Mouse (Mus musculus): ENCODE data around the gene Egfr. TPM values are rescaled to one million over a fixed set of nuclear protein-coding genes. Genes with fewer than 3 reads are reported as not detected.

Egfr gene
- polyA plus RNA-seq, 1 experiment from 2014 or later = 9.2 TPM

DNA sequence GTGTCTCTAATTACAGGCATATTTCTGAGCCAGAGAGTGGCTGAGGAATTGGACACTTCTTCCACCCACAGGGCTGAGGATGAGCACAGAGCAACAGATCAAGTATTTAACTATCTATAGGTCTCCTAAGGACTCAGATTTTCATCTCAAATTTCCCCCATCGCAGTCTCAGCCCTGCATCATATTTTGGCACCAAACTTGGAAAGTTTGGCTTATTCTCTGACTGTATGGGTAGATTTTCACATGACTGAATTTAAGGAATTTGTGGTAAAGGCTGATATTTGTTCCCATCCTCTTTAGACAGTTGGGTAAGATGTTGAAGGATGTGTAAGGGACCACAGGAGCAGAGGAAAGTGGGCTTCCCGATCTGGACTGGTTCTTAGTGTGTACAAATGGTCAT is 145.7 kb downstream of the Egfr start:
- DNase-seq (no peak), ATAC-seq (ENCODE audit: insufficient read depth) (no peak)
- peaks cover 13% of the 10 kb centered on the region for H3K36me3 ChIP-seq (ENCODE audit: insufficient read depth)
- no peak for TF ChIP-seq CTCF (IDR thresholded peaks at IDR 0.05; ENCODE audit: low read depth)
- no peaks in the 10 kb centered on the region for H3K9me3 ChIP-seq (ENCODE audit: low read depth, low read length)
- 83% methylated on average over 2 of the region's 2 CpGs for WGBS
- no peak overlapping the region for H3K27ac ChIP-seq (ENCODE audit: low read depth)
- no peaks in the 10 kb centered on the region for H3K27me3 ChIP-seq (ENCODE audit: insufficient read depth, low read length)
- peaks cover 3% of the 10 kb centered on the region for H3K4me1 ChIP-seq (ENCODE audit: insufficient read depth)
- no peak overlapping the region for H3K4me2 ChIP-seq
- no peak overlapping the region for H3K9ac ChIP-seq
- no peak overlapping the region for H3K4me3 ChIP-seq (ENCODE audit: low read depth, low read length)

DNA sequence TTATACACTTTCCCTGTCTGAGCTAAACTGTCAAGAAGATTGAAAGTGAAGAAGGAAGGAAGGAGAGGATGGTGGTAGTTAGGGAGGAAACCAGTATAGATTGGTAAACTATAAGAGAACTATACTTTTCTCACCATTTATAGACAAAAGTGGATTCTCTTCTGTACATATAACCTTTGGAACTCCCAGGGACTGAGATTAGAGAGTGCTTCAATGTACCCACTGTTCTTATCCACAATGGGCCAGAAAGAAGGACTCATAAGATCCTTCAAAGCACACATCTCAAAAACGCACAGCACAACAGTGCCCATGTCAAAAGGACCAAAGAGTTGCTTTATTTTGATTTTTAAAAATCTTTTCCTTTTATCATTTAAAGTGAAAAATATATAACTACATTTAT is 148.2 kb downstream of the Egfr start:
- 72% methylated on average over 1 of the region's 1 CpGs for WGBS
- no peaks in the 10 kb centered on the region for H3K9me3 ChIP-seq (ENCODE audit: low read depth, low read length)
- H3K4me3 ChIP-seq (ENCODE audit: low read depth, low read length) = no peak overlapping the region
- peaks cover 3% of the 10 kb centered on the region for H3K4me1 ChIP-seq (ENCODE audit: insufficient read depth)
- no peak for ATAC-seq (ENCODE audit: insufficient read depth)
- TF ChIP-seq CTCF (IDR thresholded peaks at IDR 0.05; ENCODE audit: low read depth) = no peak
- no peak overlapping the region for H3K4me2 ChIP-seq
- H3K36me3 ChIP-seq (ENCODE audit: insufficient read depth) = peaks cover 10% of the 10 kb centered on the region
- H3K27ac ChIP-seq (ENCODE audit: low read depth) = no peak overlapping the region
- no peak for DNase-seq
- no peaks in the 10 kb centered on the region for H3K27me3 ChIP-seq (ENCODE audit: insufficient read depth, low read length)
- no peak overlapping the region for H3K9ac ChIP-seq

DNA sequence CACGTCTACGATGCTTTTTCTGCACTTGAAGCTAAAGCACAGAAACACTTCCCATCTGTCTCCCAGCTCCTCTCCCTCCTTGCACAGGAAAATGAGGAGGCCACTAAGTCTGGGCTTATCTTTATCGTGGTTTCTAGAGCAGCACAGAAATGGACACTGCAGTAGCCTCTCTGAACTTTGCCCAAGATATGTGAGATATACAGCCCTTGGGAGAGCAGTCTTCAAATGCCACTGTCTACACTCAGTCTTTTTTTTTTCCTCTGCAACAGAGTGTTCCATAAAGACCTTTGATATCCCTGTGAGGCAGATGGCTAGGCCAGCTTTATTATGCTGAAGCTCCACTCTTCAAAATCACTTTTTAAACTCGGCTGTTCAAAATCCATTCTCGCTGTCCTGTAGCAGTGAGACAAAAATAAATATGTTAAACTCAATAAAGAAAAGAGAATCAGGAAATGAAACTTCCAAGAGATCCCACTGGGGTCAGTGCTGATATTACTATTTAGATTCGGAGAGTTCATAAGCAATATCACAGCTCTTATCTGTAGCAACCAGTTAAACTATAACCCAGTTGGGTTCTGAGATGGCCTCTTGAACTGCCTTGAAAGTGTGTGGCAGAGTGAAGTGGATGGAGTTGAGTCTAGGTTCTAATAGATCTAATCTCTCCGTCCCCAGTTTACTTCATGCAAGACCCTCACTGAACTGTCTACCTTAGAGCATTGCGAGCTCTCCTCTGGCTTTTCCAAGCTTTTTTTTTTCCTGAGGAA is 148.8 kb downstream of the Egfr start:
- H3K27me3 ChIP-seq (ENCODE audit: insufficient read depth, low read length) = no peaks in the 10 kb centered on the region
- H3K9ac ChIP-seq = no peak overlapping the region
- WGBS = 45% methylated on average over 8 of the region's 8 CpGs
- no peak overlapping the region for H3K4me3 ChIP-seq (ENCODE audit: low read depth, low read length)
- no peaks in the 10 kb centered on the region for H3K9me3 ChIP-seq (ENCODE audit: low read depth, low read length)
- ATAC-seq (ENCODE audit: insufficient read depth) = peak; percentile 35; the same call in 1 of the 2 replicates
- no peak for TF ChIP-seq CTCF (IDR thresholded peaks at IDR 0.05; ENCODE audit: low read depth)
- H3K36me3 ChIP-seq (ENCODE audit: insufficient read depth) = peaks cover 15% of the 10 kb centered on the region
- DNase-seq = peak; percentile 11
- H3K4me2 ChIP-seq = no peak overlapping the region
- peak overlapping the region; percentile 33; the same call in 1 of the 2 replicates for H3K27ac ChIP-seq (ENCODE audit: low read depth)
- peaks cover 3% of the 10 kb centered on the region for H3K4me1 ChIP-seq (ENCODE audit: insufficient read depth)

DNA sequence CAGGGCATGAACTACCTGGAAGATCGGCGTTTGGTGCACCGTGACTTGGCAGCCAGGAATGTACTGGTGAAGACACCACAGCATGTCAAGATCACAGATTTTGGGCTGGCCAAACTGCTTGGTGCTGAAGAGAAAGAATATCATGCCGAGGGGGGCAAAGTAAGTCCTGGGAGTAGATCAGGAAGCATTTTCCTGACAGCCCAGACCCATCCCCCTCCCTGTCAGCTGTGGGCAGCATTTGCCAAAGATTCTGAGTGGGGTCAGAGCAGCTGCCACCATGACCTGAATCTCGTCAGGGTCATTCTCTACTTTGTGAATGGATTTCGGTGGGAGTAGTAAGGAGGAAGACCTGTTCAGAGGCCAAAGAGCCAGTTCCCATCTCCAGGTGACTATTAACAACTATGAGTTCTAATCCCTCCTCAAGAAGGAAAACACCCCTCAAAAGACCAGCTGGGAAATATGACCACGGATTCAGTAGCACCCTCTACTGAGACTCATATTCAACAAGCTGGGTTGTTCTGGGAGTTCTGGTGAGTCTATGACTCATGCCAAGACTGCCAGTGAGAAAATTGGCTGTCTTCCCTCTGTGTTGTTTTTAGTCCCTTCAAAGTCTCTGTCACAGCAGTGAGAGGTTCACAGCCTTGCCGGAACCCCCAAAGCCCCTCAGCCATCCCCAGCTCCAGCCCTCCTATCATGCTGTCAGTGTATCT is 152.5 kb downstream of the Egfr start:
- Histone ChIP-seq H3K4me1 (ENCODE audit: insufficient read depth) (peaks cover 3% of the 10 kb centered on the region), H3K27ac (ENCODE audit: low read depth) (no peak overlapping the region), H3K9ac (no peak overlapping the region), H3K9me3 (ENCODE audit: low read depth, low read length) (no peaks in the 10 kb centered on the region), H3K4me3 (ENCODE audit: low read depth, low read length) (no peak overlapping the region), H3K4me2 (no peak overlapping the region), H3K36me3 (ENCODE audit: insufficient read depth) (peaks cover 11% of the 10 kb centered on the region; the same call in 1 of the 2 replicates), H3K27me3 (ENCODE audit: insufficient read depth, low read length) (no peaks in the 10 kb centered on the region)
- DNase-seq (peak; percentile 62), ATAC-seq (ENCODE audit: insufficient read depth) (no peak; the same call in 1 of the 2 replicates)
- 78% methylated on average over 8 of the region's 8 CpGs for WGBS
- TF ChIP-seq CTCF (IDR thresholded peaks at IDR 0.05; ENCODE audit: low read depth) = no peak

DNA sequence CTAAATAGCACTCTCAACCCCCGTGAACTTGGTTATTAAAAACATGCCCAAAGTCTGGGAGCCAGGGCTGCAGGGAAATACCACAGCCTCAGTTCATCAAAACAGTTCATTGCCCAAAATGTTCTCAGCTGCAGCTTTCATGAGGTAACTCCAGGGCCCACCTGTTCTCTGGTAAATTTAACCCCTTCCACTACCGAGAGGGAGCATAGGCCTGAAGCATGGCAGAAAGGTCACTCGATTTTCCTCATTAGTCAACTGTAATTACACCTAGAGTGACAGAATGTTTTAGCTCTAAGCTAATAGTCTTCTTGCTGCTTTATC is 153.0 kb downstream of the Egfr start:
- Histone ChIP-seq H3K4me2 (no peak overlapping the region), H3K36me3 (ENCODE audit: insufficient read depth) (peaks cover 11% of the 10 kb centered on the region; the same call in 1 of the 2 replicates), H3K4me1 (ENCODE audit: insufficient read depth) (peaks cover 3% of the 10 kb centered on the region), H3K9me3 (ENCODE audit: low read depth, low read length) (no peaks in the 10 kb centered on the region), H3K27me3 (ENCODE audit: insufficient read depth, low read length) (no peaks in the 10 kb centered on the region), H3K4me3 (ENCODE audit: low read depth, low read length) (no peak overlapping the region), H3K27ac (ENCODE audit: low read depth) (no peak overlapping the region), H3K9ac (no peak overlapping the region)
- DNase-seq (no peak), ATAC-seq (ENCODE audit: insufficient read depth) (no peak)
- no peak for TF ChIP-seq CTCF (IDR thresholded peaks at IDR 0.05; ENCODE audit: low read depth)
- WGBS = 45% methylated on average over 3 of the region's 3 CpGs

DNA sequence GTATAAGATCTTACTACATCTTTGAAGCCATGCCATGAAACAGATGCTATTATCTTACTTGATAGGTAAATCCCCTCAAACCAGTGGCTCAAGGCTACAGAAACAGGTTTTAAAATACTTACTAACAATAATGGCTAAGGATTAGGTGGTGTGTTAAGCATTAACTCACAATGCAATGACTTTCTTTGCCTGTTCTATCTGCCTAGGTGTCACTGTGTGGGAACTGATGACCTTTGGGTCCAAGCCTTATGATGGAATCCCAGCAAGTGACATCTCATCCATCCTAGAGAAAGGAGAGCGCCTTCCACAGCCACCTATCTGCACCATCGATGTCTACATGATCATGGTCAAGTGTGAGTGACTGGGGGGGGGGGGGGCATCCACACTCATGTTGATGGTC is 154.5 kb downstream of the Egfr start:
- H3K27ac ChIP-seq (ENCODE audit: low read depth) = no peak overlapping the region
- peaks cover 13% of the 10 kb centered on the region; the same call in 1 of the 2 replicates for H3K36me3 ChIP-seq (ENCODE audit: insufficient read depth)
- H3K4me2 ChIP-seq = no peak overlapping the region
- ATAC-seq (ENCODE audit: insufficient read depth) (no peak), DNase-seq (no peak)
- whole genome bisulfite sequencing = 87% methylated on average over 2 of the region's 2 CpGs
- no peak overlapping the region for H3K4me3 ChIP-seq (ENCODE audit: low read depth, low read length)
- no peak overlapping the region for H3K9ac ChIP-seq
- H3K9me3 ChIP-seq (ENCODE audit: low read depth, low read length) = no peaks in the 10 kb centered on the region
- H3K4me1 ChIP-seq (ENCODE audit: insufficient read depth) = peaks cover 3% of the 10 kb centered on the region
- H3K27me3 ChIP-seq (ENCODE audit: insufficient read depth, low read length) = no peaks in the 10 kb centered on the region
- TF ChIP-seq CTCF (IDR thresholded peaks at IDR 0.05; ENCODE audit: low read depth) = no peak

DNA sequence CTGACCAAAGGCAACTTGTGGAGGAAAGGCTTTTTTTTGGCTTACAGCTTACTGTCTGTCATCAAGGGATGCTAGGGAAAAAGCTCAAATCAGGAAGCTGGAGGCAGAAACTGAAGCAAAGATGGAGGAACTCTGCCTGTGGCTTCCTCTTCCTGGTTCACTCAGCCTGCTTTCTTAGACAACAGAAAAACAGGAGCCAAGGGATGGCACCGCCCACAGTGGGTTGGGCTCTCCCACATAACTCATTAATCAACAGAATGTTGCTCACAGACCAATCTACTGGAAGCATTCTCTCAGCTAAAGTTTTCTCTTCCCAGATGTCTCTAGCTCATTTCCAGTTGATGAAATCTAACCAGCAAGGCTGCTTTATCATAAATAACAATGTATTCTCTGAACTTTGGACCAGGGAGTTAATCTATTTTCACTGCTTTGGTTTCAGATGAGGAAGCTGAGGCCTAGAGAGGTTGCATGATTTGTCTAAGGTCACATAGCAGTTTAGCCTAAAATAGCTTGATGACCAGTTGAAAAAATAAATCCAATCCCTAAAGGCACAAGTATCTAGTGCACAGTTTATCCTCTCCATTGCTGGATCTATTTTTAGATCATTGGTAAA is 155.6 kb downstream of the Egfr start:
- ATAC-seq (ENCODE audit: insufficient read depth) (no peak), DNase-seq (peak; percentile 11)
- Histone ChIP-seq H3K4me1 (ENCODE audit: insufficient read depth) (no peaks in the 10 kb centered on the region), H3K27ac (ENCODE audit: low read depth) (no peak overlapping the region), H3K9ac (no peak overlapping the region), H3K4me3 (ENCODE audit: low read depth, low read length) (no peak overlapping the region), H3K27me3 (ENCODE audit: insufficient read depth, low read length) (no peaks in the 10 kb centered on the region), H3K4me2 (no peak overlapping the region), H3K9me3 (ENCODE audit: low read depth, low read length) (no peaks in the 10 kb centered on the region), H3K36me3 (ENCODE audit: insufficient read depth) (peaks cover 16% of the 10 kb centered on the region; the same call in 1 of the 2 replicates)
- no peak for TF ChIP-seq CTCF (IDR thresholded peaks at IDR 0.05; ENCODE audit: low read depth)
- WGBS = 94% methylated on average over 1 of the region's 1 CpGs
